Mouse (Mus musculus) liver, embryonic 15.5 days (tissue): ENCODE results near the gene Ifit3. TPM values are rescaled to one million over a fixed set of nuclear protein-coding genes. Genes with fewer than 3 reads are reported as not detected.
A peak's percentile ranks its signal among the peaks of the same experiment; 100 is the strongest.
"Not testable (repeated sequence)": the region's sequence is repeated elsewhere in the genome, so short reads cannot be mapped to it uniquely, and the experiment has no call there.

Experiments
- ATAC-seq: fragments of 200-750 bp; cut with Nextera tagmentation; 2 replicates; pipeline ENCODE4 v1.8.0; 2017; ENCODE audit warnings: moderate number of reproducible peaks, mild to moderate bottlenecking, moderate library complexity; ENCODE audit not compliant: insufficient read depth
- H3K27ac ChIP-seq: fragments of 300-500 bp; sonication (generic); replicated peaks from 2 replicates; pipeline ENCODE4 v1.5.1; 2015; ENCODE audit warnings: mild to moderate bottlenecking, inconsistent platforms
- H3K27me3 ChIP-seq: fragments of 300-500 bp; sonication (generic); 2 replicates; pipeline ENCODE4 v1.6.1; 2015; ENCODE audit warnings: mild to moderate bottlenecking, inconsistent platforms
- H3K36me3 ChIP-seq: fragments of 300-500 bp; sonication (generic); replicated peaks from 2 replicates; pipeline ENCODE4 v1.6.1; 2015; ENCODE audit warnings: moderate library complexity, mild to moderate bottlenecking, inconsistent platforms
- H3K4me1 ChIP-seq: fragments of 300-500 bp; sonication (generic); replicated peaks from 2 replicates; pipeline ENCODE4 v1.6.1; 2015; ENCODE audit warnings: inconsistent platforms
- H3K4me2 ChIP-seq: fragments of 300-500 bp; sonication (generic); 2 replicates; pipeline ENCODE4 v1.6.1; 2015; ENCODE audit warnings: moderate library complexity, mild to moderate bottlenecking, inconsistent platforms
- H3K4me3 ChIP-seq: fragments of 300-500 bp; sonication (generic); replicated peaks from 2 replicates; pipeline ENCODE4 v1.5.1; 2015; ENCODE audit warnings: mild to moderate bottlenecking, inconsistent platforms
- H3K9ac ChIP-seq: fragments of 300-500 bp; sonication (generic); 2 replicates; pipeline ENCODE4 v1.6.1; 2015; ENCODE audit warnings: moderate library complexity, mild to moderate bottlenecking, inconsistent platforms
- H3K9me3 ChIP-seq: fragments of 300-500 bp; sonication (generic); replicated peaks from 2 replicates; pipeline ENCODE4 v1.6.1; 2016; ENCODE audit warnings: inconsistent platforms
- WGBS: fragments of 180-500 bp; shearing (Covaris S2); methylation state at CpG from one replicate; pipeline ENCODE4 v1.1.7; 2015; ENCODE audit warnings: mixed read lengths; ENCODE audit not compliant: insufficient replicate concordance; 5-methylcytosine and 5-hydroxymethylcytosine counted together
- polyA plus RNA-seq: library from polyadenylated mRNA; unstranded; fragments of >200 nt; fragmentation: Nextera tagmentation; extraction: Ambion mirVana; gene quantifications from 2 replicates; pipeline ENCODE4 v1.2.1, GENCODE M21; 2015

Ifit3 gene
- polyA plus RNA-seq, 1 experiment from 2014 or later, result 2.3 TPM

DNA sequence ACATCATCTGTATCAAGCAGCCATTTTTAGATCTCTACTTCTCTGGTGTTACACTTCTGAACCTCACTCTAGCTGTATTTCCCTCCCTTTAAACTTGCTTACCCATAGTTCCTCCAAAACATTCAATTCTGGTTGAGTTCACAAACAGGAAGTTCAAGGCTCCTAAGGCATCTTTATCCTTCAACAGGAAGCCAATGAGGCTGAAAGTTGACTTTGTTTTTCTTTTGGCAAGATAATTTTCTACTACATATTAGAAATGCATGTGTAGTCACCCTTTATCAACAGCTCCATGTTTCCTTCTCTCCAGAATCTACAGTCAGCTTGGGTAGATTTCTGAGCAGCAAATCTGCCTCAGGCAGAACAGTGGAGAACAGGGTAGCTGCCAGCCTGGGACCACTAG lies 20.8 kb upstream of the Ifit3 start:
- H3K4me3 ChIP-seq, result no peak overlapping the region
- H3K4me2 ChIP-seq, result no peak overlapping the region
- H3K9ac ChIP-seq, result no peak overlapping the region
- H3K36me3 ChIP-seq, result no peaks in the 10 kb centered on the region
- no peaks in the 10 kb centered on the region for H3K27me3 ChIP-seq
- 0 out of 2 replicates have a peak, but pooled peaks cover 3% of the 10 kb centered on the region for H3K4me1 ChIP-seq
- no peak for ATAC-seq
- no peaks in the 10 kb centered on the region for H3K9me3 ChIP-seq
- no peak overlapping the region for H3K27ac ChIP-seq

- H3K27ac ChIP-seq, result no peak overlapping the region
- H3K27me3 ChIP-seq, result no peaks in the 10 kb centered on the region
- WGBS, result 65% methylated on average over 1 of the region's 1 CpGs
- H3K36me3 ChIP-seq, result no peaks in the 10 kb centered on the region
- no peaks in the 10 kb centered on the region for H3K9me3 ChIP-seq
- H3K4me3 ChIP-seq, result no peak overlapping the region
- H3K4me1 ChIP-seq, result 0 out of 2 replicates have a peak, but pooled peaks cover 3% of the 10 kb centered on the region
- no peak overlapping the region for H3K9ac ChIP-seq
- H3K4me2 ChIP-seq, result no peak overlapping the region
- no peak for ATAC-seq
These were observed 17.1 kb upstream of the Ifit3 start for GRCm38 (mm10) chr19:34566178-34566784.

DNA sequence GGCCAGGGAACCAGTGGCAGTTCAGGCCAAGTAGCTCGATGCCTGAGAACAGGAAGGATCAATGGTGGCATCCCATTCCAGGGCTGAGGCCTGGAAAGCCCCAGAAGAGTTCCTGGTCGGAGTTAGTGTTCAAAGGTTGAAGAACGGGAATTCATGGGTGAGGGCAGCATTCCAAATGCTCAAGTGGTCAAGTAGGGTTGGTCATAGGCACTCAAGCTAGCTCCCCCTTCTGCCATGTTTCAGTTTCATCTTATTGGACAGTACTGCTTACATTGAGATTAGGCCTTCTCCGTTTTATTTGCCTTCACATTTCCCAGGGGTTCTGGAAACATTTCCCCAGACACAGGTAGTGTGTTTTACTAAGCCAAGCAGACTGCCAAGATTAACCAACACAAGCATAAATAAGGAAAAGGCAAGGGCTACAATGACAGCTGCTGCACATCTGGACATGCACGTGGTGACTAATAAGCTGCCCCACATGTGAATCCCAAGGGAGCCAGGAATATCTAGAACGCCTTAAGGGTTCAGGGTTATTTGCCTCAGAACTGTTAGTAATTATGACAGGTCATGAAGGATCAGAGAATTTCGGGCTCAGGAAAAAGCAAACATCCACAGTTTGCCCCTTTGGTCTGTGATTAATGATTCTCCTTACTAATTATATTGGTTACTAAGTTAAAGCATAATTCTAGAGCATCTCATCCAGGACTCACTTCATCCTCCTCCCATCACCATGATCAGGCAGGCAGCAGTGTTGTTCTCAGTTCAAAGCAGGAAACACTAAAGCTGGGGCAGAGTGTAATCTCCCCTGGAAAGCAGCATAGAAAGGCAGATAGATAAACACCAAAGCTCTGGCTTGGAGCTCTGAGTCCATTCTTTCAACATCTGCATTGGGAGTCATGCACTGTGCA lies 14.1 kb upstream of the Ifit3 start:
- no peak for ATAC-seq
- 62% methylated on average over 7 of the region's 7 CpGs for WGBS

DNA sequence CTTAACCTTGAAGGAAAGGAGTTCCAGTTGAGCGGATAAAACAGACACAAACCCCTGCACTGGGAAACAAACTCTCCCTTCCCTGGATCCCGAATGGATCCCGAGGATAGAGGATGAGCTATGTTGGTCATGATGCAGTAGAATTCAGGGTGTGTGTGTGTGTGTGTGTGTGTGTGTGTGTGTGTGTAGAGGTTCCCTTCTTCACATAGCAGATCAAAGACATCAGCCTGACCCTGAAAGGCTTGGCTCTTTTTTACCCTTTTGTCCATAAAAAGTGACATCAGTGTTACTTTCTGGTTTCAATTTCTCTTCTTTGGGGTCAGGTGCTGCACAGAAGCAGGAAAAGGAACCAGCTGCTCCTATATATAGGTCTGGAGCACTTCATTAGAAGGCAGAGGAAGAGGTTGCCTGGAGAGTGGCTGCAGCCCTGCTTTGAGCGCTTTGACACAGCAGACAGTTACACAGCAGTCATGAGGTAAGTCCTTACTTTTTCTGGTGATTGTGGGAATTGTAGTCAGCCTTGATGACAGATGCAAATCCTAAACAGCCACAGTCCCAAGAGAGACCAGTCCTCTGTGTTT lies 13.3 kb upstream of the Ifit3 start:
- Histone ChIP-seq H3K27ac (no peak overlapping the region), H3K4me2 (no peak overlapping the region), H3K27me3 (no peaks in the 10 kb centered on the region), H3K4me3 (no peak overlapping the region), H3K36me3 (no peaks in the 10 kb centered on the region), H3K9ac (no peak overlapping the region), H3K4me1 (no peaks in the 10 kb centered on the region), H3K9me3 (no peaks in the 10 kb centered on the region)
- no peak for ATAC-seq
- 51% methylated on average over 4 of the region's 4 CpGs for WGBS

More for the DNA sequence above, 14.1 kb upstream of the Ifit3 start:
- no peaks in the 10 kb centered on the region for H3K4me1 ChIP-seq
- H3K27ac ChIP-seq, result no peak overlapping the region
- H3K27me3 ChIP-seq, result no peaks in the 10 kb centered on the region
- no peak overlapping the region for H3K4me3 ChIP-seq
- no peaks in the 10 kb centered on the region for H3K36me3 ChIP-seq
- H3K9ac ChIP-seq, result no peak overlapping the region
- no peaks in the 10 kb centered on the region for H3K9me3 ChIP-seq
- H3K4me2 ChIP-seq, result no peak overlapping the region

DNA sequence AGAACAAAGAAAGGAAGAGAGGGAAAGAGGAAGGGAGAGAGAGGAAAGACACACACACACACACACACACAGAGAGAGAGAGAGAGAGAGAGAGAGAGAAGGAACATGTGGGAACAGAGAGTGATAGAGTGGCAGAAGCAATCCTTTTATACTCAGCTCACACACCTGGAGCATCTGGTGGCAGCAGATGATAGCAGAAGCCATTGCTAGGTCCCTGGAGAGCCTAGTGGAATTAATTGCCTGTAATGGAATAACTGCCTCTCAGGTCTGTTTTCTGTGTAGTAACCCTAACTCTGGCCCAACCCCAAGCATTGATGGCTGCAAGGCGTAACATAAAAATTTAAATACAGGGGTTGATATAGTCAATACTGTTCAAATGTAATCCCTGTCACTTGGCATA lies 12.3 kb upstream of the Ifit3 start:
- H3K4me2 ChIP-seq, result no peak overlapping the region
- 63% methylated on average over 1 of the region's 1 CpGs for WGBS
- no peaks in the 10 kb centered on the region for H3K36me3 ChIP-seq
- no peaks in the 10 kb centered on the region for H3K9me3 ChIP-seq
- no peaks in the 10 kb centered on the region for H3K4me1 ChIP-seq
- no peak overlapping the region for H3K9ac ChIP-seq
- no peak for ATAC-seq
- no peak overlapping the region for H3K27ac ChIP-seq
- no peaks in the 10 kb centered on the region for H3K27me3 ChIP-seq
- no peak overlapping the region for H3K4me3 ChIP-seq

- ATAC-seq, result no peak
- Histone ChIP-seq H3K4me3 (no peak overlapping the region), H3K4me2 (no peak overlapping the region), H3K27ac (no peak overlapping the region), H3K9me3 (no peaks in the 10 kb centered on the region), H3K36me3 (no peaks in the 10 kb centered on the region), H3K27me3 (no peaks in the 10 kb centered on the region), H3K9ac (no peak overlapping the region), H3K4me1 (no peaks in the 10 kb centered on the region)
- 75% methylated on average over 5 of the region's 5 CpGs for WGBS
These were observed 9.7 kb upstream of the Ifit3 start for GRCm38 (mm10) chr19:34573650-34574049.

GRCm38 (mm10) chr19:34577121-34577520 lies 6.2 kb upstream of the Ifit3 start:
- H3K27ac ChIP-seq, result no peak overlapping the region
- H3K4me1 ChIP-seq, result no peaks in the 10 kb centered on the region
- H3K4me2 ChIP-seq, result no peak overlapping the region
- WGBS, result 50% methylated on average over 1 of the region's 1 CpGs
- H3K9me3 ChIP-seq, result no peaks in the 10 kb centered on the region
- no peak overlapping the region for H3K4me3 ChIP-seq
- no peak for ATAC-seq
- no peaks in the 10 kb centered on the region for H3K27me3 ChIP-seq
- no peak overlapping the region for H3K9ac ChIP-seq
- no peaks in the 10 kb centered on the region for H3K36me3 ChIP-seq

- 62% methylated on average over 2 of the region's 2 CpGs for WGBS
- not testable (repeated sequence) for H3K4me2 ChIP-seq, H3K4me1 ChIP-seq, H3K4me3 ChIP-seq, H3K27me3 ChIP-seq, H3K27ac ChIP-seq, H3K9ac ChIP-seq, H3K36me3 ChIP-seq, ATAC-seq, H3K9me3 ChIP-seq
These were observed 635 bp upstream of the Ifit3 start for GRCm38 (mm10) chr19:34582696-34583095.

DNA sequence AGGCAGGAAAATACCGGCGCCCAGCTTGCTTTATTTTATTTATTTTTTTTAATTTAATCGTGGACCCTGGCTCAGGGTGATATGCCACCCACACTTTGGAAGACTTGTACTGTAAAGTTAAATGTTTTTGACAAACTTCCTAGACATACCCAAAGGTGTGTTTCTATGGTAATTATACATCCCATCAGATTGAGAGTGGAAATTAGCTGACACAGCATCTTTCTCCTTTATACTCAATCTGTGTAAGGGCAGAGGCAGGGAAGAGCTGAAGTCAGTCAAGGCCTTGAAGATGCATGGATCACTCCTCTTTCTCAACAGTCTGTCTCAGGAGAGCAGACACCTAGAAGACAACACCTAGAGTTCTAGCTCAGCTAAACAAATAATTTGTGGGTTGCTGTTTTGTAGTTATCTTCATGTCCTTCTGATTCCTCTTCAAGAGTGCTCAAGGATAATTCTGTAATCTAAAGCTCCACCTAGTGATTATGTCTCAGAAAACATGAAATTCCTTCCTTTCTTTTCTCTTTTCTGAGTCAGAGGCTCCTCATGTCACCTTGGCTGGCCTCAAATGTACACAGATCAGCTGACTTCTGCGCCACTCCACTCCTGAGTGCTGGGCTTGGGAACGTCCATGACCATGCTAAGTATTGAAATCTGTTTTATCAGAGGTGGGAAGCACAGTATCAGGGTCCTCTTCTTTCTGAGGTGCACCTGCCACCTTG lies 2.6 kb downstream of the Ifit3 start:
- not testable (repeated sequence) for H3K4me3 ChIP-seq, H3K4me1 ChIP-seq, H3K9me3 ChIP-seq

GRCm38 (mm10) chr19:34587898-34588692 lies 4.8 kb downstream of the Ifit3 start:
- WGBS, result 51% methylated on average over 7 of the region's 12 CpGs
- not testable (repeated sequence) for H3K9me3 ChIP-seq, H3K27ac ChIP-seq, H3K36me3 ChIP-seq, H3K4me3 ChIP-seq, H3K4me1 ChIP-seq, H3K27me3 ChIP-seq, H3K9ac ChIP-seq, H3K4me2 ChIP-seq
- peak; percentile 29; the same call in 1 of the 2 replicates for ATAC-seq

More for the DNA sequence above, 2.6 kb downstream of the Ifit3 start:
- not testable (repeated sequence) for H3K9ac ChIP-seq, ATAC-seq, H3K27me3 ChIP-seq, H3K4me2 ChIP-seq, H3K36me3 ChIP-seq, H3K27ac ChIP-seq
- 51% methylated on average over 5 of the region's 5 CpGs for WGBS
